Mouse (Mus musculus): Measurements from ENCODE around the gene Rnf187. TPM values are rescaled to one million over a fixed set of nuclear protein-coding genes. Genes with fewer than 3 reads are reported as not detected.

Rnf187 gene
- total RNA-seq, 2 experiments from 2014 or later, result 453 to 458 TPM

DNA sequence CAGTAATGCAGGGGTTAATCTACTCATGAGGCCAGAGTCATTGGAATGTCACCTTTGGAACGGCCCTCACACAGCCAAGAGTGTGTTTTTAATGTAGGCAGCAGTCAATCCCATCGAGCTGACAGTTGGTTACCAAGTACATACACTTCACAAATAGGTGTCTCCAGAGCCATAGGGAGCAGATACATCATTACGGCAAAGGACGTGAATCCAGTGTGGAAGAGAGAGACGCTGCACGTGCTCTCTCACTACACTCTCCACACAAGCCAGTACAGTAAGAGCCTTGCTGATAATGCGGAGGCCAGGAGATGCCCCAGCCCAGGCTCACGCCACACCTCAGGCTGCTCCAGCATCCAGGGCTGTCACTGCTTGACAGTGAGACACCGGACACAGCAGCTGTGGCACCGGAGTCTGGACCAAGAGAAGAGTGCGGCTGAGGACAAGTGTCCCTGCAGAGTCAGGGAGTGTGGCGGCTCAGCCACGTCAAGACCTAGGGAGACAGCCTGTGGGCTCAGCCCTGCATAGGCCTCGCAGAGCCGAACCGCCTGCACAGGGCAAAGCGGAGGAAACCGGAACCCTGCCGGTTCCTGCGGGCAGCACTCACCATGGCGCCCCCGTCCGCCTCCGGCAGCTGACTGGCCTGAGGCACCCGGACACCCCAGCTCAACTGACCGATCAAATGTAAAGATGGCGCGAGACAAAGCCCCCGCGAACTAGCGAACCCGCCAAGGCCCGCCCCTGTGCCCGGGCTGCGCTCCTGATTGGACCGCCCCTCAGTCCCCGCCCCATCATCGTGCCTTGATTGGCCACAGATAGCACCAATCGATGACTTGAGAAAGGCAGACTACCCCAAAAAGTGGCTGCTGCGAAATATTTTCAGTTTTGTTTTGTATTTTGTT is 35.0 kb downstream of the Rnf187 start, which contains the start of gene Zfp39:
TSS of gene Zfp39 (minus strand) at position 715 of the 899 bp plus-strand sequence.
- DNase-seq (ENCODE audit: low spot score in 2 of 2), result peak; percentile 98

GRCm38 (mm10) chr11:58901080-58901479 is 37.6 kb downstream of the Rnf187 start:
- no peak for DNase-seq (ENCODE audit: low spot score in 2 of 2)

DNA sequence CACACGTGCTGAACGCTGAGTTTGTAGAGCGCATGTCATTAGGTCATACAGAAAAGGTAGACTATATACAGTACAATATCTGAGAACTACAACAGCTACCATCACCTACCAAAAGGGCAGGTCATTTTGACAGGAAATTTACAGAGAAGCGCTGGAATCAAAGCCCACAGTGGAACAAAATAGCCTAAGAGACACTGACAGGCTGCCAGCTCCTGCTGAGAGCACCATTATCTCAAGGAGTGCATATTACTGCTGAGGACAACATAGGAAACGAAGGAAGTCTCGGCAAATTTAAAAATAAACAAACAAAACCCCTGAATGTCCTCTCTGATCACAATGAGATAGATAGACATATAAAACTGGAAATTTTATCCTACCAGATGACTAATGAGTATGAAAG is 41.2 kb downstream of the Rnf187 start:
- DNase-seq (ENCODE audit: low spot score in 2 of 2), result no peak

DNA sequence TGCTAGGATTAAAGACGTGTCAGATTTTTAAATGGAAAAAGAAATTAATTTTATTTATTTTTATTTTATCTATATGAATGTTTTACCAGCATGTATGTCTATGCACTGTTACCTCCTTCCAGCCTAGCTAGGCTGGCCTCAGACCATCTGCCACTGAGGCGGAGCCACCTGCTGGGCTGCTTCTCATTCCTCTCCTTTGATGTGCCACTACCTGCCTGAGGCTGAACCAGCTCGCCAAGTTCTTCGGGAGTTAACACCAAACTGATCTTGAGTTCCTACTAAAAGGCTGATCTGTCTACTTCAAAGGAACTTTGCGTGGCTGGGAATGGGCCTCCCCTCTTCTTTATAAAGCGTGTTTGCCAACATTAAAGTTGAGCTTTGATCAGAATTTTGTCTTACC is 44.3 kb downstream of the Rnf187 start:
- DNase-seq (ENCODE audit: low spot score in 2 of 2), result no peak

DNA sequence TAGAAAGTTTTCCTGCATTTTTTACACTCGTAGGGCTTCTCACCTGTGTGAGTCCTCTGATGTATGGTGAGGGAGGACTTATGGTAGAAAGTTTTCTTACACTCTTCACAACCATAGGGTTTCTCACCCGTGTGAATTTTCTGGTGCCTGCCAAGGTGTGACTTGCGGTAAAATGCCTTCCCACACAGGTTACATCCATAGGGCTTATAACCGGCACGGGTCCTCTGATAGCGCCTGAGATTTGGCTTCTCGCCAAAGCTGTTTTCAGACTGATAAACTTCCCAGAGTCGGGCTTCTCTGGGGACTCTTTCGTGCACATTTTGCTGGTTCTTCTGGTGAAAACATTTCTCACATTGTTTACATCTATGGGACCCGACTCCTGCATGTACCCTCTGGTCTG is 48.2 kb downstream of the Rnf187 start:
- no peak for DNase-seq (ENCODE audit: low spot score in 2 of 2)

GRCm38 (mm10) chr11:58883756-58884155 is 55.0 kb downstream of the Rnf187 start:
- no peak for DNase-seq (ENCODE audit: low spot score in 2 of 2)

Small RNA genes within 50 kb of the gene (microRNA-seq; reads per million reads assigned to microRNA genes)
- 0.22 to 0.98 reads per million in 2 experiments for gene Gm44313

Other genes starting within 250 kb of the Rnf187 start
- not detected for gene Olfr319, start 239.8 kb downstream of the Rnf187 start, total RNA-seq (2021)
- gene Olfr318, start 214.9 kb downstream of the Rnf187 start, total RNA-seq (2021), result under 1 TPM in 1 of 2 experiments, not detected in 1; 0.16 TPM
- gene Olfr317, start 199.7 kb downstream of the Rnf187 start, total RNA-seq (2021), result under 1 TPM in 1 of 2 experiments, not detected in 1; 0.49 TPM
- gene Olfr316, start 186.2 kb downstream of the Rnf187 start, total RNA-seq (2021), result under 1 TPM; 0.25 to 0.32 TPM
- not detected for gene Olfr315, start 165.7 kb downstream of the Rnf187 start, total RNA-seq (2021)
- not detected for gene Olfr314, start 156.0 kb downstream of the Rnf187 start, total RNA-seq (2021)
- 1 to 10 TPM; 5.3 to 6.9 TPM for gene Fam183b, start 137.0 kb downstream of the Rnf187 start, total RNA-seq (2021)
- gene Olfr313, start 123.9 kb downstream of the Rnf187 start, total RNA-seq (2021), result not detected
- not detected for gene Olfr312, start 109.7 kb downstream of the Rnf187 start, total RNA-seq (2021)
- not detected for gene Olfr311, start 99.7 kb downstream of the Rnf187 start, total RNA-seq (2021)
- 10 to 100 TPM; 16.2 to 17.7 TPM for gene Gm12258, start 91.8 kb downstream of the Rnf187 start, total RNA-seq (2021)
- 10 to 100 TPM in 1 of 2 experiments, 1 to 10 TPM in 1; 6.6 to 11.7 TPM for gene 2810021J22Rik, start 71.7 kb downstream of the Rnf187 start, total RNA-seq (2021)
- 10 to 100 TPM in 1 of 2 experiments, 1 to 10 TPM in 1; 9.9 to 10.1 TPM for gene Zfp39, start 34.7 kb downstream of the Rnf187 start, total RNA-seq (2021)
- gene Btnl10, start 21.0 kb downstream of the Rnf187 start, total RNA-seq (2021), result under 1 TPM in 1 of 2 experiments, not detected in 1; 0.22 TPM
- gene Hist3h2ba, start 10.0 kb upstream of the Rnf187 start, total RNA-seq (2021), result 100 to 1,000 TPM; 146 to 155 TPM
- gene Hist3h2a, start 15.8 kb upstream of the Rnf187 start, total RNA-seq (2021), result 10 to 100 TPM; 59.3 to 61.6 TPM
- gene Trim17, start 15.8 kb upstream of the Rnf187 start, total RNA-seq (2021), result 1 to 10 TPM; 2.9 to 3.7 TPM
- 10 to 100 TPM; 24.7 to 28.6 TPM for gene Trim11, start 39.2 kb upstream of the Rnf187 start, total RNA-seq (2021)
- 1 to 10 TPM; 2.9 TPM for gene Obscn, start 197.5 kb upstream of the Rnf187 start, total RNA-seq (2021)
- gene Iba57, start 224.8 kb upstream of the Rnf187 start, total RNA-seq (2021), result 10 to 100 TPM; 11.0 to 12.0 TPM
- 1 to 10 TPM; 1.8 to 2.8 TPM for gene Gjc2, start 244.3 kb upstream of the Rnf187 start, total RNA-seq (2021)

Measured in layer of hippocampus, postnatal 10 days (tissue).